Mouse (Mus musculus) urinary bladder, adult 2 months (tissue): ENCODE results near the gene Nacc2. TPM values are rescaled to one million over a fixed set of nuclear protein-coding genes. Genes with fewer than 3 reads are reported as not detected.

Experiments used
- DNase-seq: peaks from one replicate; pipeline ENCODE4 v3.0.0; 2022; ENCODE audit warnings: low spot score
- polyA plus RNA-seq: library from polyadenylated mRNA; depleted of rRNA; stranded (reverse); fragments of >200 nt; gene quantifications from 2 replicates; pipeline ENCODE4 v1.2.3, GENCODE M21; 2012

Gene Nacc2
- polyA plus RNA-seq, 1 experiment, result 43.2 TPM

DNA sequence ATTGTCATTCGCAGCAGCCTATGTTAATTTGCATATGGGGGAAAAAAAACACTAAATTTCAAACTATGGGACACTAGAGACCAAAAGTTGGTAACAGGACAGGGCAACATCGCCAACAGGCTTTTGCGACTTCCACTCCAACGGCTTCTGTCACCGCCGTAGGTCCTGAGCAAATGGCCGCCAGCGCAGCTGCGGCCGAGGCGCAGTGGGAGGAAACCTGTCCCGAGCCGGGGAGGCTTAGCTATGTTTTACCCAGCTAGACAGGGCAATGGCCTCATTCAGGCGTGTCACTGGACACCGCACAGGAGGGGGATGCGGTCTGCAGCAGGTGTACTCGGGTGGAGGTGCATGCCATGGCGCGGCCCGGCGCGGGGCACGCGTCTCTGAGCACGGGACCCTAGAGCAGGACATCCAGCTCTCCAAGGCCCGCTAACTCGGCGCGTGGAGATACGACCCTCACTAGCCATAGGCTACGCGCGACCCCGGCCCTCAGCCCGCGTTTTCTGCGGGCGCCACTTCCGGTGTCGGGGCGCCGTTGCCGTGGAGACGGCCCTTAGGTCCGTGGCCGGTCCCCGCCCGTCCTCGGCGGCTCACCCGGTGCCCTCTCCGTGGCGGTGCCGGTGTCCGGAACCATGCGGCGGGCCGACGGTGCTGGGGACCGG is 16.7 kb upstream of the Nacc2 start:
- no peak for DNase-seq

DNA sequence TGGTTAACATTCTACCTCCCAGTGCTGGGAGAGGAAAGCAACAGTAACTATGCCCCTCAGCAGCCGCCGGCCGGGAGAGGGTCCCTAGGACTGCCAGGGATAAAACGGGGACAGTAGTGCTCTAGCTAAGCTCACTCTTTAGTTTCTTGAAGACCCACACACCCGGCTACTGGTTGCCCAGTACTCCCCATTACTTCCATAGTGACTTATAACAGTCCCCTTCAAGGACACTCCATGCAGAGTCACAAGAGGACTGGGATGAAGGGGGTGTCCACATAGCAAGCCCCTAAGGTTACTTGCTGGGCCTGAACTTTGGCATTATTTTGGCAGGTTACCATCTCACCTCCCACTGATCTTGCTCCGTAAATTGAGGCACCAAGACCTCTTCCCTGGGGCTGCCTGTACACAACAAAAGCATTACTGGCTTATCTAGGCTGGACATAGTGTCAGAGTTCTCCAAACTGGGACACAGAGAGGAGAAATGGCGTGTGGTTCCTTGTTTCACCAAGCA is 16.1 kb upstream of the Nacc2 start:
- DNase-seq, result no peak

DNA sequence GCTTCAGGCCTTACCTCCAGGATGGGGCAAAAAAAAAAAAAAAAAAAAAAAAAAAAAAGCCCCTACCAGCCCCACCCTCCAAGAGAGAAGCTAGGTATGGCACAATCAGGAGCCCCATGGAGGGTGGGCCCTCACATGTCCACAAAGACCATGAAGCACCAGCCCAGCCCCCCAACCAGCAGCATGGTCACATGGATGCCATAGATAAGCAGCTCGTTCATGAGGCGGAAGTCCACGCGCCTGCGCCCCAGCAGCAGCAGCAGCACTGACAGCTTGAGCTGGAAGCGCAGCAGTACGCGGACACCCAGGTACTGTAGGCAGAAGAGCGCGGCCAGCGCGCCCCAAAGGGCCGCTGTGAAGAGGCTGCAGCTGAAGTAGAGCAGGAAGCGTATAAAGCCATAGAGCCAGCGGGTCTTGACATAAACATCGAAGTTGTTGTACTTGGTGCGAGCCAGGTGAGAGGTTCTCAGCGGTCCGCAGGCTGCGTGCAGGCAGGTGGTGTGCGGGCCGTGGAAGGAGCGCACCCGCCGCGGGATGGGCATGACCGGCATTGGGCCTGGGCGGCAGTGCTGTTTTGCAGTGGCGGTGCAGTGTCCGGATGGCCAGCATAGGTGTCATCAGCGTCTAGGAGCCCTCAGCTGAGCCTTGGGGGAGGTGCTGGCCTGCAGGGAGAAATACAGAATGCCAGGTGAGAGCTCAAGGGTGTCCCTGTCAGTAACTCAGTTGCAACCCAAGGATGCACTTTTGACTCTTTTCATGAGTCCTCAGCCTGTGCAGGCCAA is 15.4 kb upstream of the Nacc2 start:
- DNase-seq, result no peak

DNA sequence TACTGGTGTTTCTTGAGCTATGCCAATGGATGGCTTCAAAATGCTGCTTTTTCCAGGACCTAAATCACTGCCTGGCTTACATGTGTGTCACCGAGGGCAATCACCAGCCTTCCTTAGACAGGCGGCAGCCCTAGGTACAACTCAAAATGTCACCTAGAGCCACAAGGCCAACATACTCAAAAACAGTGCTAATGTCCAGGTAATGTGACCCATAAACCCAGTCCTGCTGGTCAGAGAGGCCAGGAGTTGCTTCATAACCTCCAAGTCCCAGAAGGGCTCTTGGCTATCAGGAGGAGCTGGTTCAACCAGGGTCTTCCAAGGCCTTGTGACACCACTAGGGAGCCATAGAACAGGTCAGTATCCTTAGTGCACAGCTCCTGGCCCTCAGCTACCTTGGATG is 11.6 kb upstream of the Nacc2 start:
- DNase-seq, result no peak

DNA sequence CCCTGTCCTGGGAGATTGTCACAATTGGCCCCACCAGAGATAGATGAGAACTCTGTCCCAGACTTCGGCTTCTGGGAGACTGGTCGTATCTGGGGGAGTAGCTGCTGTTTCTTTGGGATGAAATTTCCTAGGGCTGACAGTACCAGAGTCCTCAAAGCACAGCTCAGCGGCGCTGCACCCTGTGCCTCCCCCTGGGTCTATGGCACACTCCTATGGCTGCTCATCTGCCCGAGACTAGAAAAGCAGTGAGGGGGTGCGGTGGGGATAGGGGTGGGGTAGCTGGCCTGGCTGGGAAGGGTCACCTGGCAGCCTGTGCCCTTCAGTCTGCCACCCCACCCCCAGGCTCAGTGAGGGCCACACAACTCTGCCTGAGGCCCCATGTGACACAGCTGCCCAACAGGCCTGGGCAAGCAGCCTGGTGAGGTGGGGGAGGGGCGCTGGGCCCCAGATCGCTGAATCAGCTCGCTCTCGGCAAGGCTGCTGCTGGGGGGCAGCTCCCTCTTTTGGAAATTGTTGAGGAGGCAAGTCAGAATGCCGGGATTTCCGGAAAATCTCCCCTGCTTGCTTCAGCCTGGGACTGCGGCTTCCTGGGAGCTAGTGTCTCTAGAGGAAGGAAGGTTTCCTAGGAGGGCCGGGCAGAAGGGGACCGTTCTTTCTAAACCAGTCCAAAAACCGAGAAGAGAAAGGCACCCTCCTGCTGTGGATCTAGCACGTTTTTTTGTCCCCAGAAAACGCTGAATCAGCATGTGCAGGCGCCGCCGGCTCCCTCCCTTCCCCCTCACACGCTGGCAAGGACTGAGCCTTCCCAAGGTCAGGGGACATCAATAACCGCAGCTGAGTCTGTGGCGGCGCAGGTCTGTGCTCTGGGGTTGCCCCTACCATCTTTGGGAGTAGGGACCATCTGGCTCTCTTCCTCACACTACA is 9.9 kb upstream of the Nacc2 start:
- DNase-seq, result peak; percentile 86

DNA sequence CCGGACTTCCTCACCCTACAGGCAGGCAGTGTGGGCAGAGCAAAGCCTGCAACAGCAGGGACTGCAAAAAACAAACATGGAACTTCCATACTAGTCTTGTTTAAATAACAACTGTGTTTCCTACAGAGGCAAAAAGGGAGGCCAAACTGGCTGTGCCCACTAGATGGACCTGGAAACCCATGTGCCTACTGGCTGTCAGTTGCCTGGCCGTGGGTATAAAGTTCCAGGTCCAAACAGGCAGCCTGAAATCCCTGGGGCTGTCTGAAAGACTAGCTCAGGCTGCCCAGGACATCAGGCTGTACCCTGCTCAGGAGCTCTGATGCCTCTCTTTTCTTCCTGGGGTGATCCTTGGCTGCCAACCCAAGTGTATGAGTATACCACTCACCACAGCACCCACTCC is 8.3 kb upstream of the Nacc2 start:
- no peak for DNase-seq

DNA sequence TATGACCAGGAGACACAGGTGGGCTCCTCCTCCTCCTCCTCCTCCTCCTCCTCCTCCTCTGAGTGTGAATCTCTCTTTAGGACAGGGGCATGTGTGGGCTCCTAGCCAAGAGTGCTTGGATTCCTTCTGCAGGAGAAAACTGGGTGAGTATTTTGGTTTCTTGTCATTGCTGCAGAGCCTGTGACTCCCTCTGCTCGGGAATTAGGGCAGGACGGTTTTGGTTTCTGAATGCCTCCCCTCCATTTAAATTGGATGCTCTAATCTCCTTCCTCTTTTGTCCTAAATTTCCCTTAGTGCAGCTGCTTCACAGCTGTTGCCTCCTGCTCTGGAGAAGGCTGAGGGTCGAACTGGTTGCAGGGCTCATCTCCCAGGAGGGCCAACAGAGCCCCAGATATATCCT is 6.9 kb upstream of the Nacc2 start:
- DNase-seq, result no peak

DNA sequence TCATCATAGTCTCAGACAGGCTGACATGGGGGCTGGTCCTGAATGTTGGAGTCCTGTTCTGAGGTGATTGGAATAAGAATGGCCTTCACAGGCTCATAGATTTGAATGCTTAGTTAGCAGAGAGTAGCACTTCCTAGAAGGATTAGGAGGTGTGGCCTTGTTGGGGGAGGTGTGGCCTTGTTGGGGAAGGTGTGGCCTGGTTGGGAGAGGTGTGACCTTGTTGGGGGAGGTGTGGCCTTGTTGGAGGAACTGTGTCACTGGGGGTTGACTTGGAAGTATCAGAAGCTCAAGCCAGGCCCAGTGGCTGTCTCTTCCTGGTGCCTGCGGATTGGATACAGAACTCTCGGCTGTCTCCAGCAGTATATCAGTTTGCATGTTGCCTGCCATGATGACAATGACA is 6.3 kb upstream of the Nacc2 start:
- no peak for DNase-seq

DNA sequence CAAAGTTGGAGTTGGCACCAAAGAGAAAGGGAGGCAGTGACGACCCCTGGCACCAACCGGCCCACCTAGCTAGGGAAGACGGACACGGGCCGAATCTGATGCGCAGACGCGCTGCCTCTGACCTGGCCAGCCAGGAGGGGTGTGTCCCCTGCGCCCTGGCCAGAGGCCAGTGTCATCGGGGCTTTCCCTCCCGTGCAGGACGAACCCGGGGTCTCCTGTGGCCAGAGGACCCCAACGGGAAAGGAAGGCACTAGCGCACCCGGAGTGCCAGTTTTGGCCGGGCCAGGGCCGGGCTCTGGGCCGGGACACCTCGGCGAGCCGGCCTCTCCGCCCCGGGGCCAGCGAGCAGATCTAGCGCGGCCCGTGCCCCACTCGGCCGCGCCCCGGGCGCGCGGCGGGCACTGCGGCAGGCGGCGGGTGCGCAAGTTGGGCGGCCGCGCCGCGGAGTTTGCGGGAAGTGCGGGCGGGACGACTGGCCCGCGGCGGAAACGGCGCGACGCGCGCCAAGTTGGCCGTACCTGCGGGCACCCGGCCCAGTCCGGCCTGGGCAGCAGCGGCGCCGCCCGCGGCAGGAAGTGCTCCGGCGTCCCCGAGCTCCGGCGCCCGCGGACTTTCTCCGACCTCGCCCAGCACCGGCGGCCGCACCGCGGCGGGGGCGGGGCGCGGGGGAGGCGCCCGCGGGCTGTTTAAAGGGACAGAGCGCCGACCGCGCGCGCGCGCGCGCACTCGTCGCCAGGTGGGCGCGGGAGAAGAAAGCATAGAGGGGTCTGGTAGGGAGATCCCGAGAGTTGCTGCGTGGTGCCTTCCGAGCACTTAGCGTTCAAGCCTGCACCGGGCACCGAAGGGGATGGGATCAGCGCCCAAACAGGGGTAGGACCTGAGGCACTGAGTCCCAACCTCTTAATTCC is 595 bp downstream of the Nacc2 start:
- DNase-seq, result peak; percentile 78

DNA sequence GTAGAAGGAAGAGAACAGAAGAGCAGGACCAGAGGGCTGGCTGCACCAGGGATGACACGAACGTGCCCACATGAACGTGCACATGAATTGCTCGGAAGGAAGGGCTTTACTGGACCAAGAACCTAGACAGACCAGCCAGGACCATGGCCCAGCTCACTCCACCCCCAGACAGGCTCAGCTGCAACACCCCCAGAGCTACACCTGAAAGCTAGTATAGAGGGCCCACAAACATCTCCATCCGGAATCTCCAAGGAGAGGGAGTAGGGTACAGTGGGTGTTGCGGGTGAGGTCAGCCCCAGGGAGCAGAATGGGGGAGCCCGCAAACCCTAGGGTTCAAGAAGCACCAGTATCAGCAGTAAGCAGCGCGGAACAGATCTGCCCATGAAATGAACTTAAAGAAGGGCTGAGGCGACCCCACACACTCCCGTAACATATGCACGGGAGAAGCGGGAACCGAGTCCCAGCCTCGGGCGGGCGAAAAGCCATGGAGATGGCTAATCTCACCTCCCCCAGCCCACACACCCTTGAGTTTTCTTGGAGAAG is 1.4 kb downstream of the Nacc2 start:
- no peak for DNase-seq

DNA sequence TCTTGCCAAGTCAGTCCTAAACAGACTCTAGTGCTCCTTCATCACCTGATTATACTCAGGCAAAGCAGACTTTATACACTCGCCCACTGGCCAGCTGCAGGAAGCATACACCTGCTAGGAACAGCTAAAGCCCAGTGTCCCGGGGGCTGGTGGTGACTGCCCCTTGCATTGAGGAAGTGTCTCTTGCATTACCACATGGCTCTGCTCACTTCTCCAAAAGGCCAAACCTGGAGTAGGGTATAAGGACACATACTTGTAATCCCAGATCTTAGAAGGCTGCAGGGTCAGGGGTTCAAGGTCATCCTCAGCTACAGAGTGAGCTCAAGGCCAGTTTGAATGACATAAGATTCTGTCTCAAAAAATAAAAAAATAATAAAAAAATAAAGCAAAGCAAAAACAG is 3.4 kb downstream of the Nacc2 start:
- no peak for DNase-seq

DNA sequence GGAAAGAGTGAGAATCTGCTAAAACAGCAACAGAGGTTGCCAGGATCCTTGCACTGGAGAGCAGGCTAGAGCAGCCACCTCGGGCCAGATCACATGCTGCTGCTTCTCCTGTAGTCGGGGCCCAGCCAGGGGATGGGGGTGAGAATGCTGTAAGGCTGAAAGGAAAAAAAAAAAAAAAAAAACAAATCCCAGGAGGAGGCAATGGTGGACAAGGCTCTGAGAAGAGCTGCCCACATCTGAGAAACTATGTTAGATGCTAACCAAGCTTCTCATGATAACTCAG is 3.8 kb downstream of the Nacc2 start:
- DNase-seq, result no peak

DNA sequence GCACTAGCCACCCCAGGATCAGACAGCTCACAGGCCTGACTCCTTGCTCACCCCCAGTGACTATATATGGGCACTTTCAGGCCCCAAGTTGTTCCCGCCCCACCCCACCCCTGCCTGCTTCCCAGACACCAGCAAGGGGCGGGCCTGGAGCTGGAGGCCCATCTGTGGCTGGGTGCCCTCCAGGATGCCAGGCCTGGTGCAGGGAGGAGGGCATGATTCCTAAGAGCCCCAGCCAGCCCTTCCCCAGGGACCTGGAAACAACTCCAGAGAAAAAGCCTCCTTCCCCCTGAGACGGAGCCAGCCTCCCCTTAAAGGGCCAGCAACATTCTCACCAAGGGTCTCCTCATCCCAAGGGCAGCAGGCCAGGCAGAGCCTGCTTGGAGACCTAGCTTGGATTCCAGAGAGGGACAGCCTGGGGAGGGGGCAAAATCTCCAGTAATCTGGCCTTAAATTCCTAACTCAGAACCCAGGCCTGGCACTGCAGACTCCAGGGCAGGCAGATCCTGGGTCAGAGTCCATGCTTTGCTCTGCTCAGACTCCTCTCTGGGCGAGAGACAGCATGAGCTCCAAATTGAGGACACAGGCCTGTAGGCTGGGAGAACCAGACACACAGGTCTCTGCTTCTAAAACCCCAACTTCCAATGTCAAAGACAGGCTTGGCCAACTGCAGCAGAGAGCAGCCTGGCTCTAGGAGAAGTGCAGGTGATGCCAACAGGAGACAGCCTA is 4.3 kb downstream of the Nacc2 start:
- no peak for DNase-seq

DNA sequence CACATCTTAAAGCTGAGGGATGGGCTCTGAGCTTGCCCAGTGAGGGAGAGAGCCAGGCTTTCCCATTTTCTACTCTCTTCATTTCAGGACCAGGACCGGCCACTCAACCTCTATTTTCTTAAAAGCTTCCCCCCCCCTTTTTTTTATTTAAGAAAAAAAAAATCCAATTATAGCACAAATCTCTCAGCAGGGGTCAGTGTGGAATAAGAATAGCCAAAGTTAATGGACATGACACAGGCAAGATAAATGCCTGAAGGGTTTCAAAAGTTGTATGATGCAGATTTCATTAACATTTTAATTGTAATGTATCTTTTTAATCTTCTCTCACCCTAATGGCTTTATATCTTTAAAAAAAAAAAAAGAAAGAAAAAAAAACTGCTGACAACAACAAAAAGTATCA is 5.4 kb downstream of the Nacc2 start:
- no peak for DNase-seq

DNA sequence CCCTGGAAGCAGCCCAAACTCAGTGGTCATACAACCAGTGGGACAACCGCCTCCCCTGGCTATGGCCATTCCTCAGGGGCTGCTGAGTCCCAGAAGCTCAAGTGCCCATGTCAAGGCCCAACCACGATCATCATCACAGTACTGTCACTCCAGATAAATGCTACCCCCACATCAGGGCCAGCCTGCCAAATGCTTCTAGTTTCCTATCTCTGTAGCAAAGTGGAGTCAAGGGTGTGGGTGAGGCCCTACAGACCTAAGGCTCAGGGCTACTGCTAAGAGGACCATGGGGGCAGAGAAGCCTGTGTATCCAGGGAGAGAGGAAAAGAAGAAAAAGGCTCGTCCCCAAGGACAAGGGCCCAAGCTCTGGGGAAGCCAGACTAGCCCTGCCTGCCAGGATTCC is 6.5 kb downstream of the Nacc2 start:
- no peak for DNase-seq

DNA sequence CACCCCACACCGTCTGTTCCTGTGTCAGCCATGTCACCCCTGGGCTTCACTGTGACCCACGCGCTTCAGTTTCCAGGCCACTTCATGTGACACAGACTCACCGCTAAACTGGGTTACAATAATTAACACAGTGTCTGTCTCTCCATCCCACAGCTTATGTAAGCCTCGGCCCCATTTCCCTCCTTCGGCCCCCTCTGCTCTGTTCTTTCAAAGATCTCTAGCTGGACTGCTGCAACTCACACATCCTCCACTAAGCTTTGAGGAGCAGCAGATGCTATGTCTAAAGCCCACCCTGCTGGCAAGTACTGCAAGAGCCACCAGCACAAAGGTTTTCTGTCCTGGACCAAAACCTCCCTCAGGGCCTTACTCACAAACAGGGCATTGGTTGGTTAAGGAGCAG is 7.8 kb downstream of the Nacc2 start:
- DNase-seq, result no peak

DNA sequence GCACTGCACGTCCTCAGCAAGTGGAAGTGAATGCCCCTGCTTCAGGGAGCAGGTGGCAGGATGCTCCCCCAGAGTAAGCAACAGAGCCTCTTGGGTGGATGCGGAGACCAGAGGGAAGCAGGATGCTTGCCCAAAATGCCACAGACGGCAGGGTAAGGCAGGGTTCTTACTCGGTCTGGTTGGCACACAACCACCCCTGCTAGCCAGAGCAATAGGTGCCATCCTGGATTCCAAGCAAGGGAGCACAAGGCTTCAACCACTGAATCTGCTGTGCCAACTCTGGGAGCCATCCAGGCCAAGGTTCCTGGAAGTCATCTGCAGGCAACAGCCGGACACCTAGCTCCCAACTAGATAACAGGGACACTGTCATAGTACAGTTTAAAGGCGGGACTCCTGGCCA is 14.8 kb downstream of the Nacc2 start:
- DNase-seq, result no peak

DNA sequence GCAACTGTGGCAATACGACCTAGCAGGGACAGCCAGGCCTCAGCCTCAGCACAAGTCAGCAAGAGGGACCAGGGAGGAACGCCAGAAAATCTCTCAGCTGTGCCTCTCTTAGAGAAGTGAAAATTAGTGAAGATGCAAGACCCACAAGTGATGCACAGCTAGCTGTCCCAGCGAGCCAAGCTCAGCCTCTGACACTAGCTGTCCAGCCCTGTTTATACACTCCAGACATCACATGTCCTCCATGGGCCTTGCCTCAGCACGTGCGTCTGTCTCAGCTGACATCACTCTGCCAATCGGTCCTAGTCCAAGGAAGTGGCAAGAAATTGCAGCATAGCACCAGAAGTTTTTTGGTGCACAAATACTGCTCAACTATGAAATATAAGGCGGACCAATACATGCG is 16.0 kb downstream of the Nacc2 start:
- no peak for DNase-seq

DNA sequence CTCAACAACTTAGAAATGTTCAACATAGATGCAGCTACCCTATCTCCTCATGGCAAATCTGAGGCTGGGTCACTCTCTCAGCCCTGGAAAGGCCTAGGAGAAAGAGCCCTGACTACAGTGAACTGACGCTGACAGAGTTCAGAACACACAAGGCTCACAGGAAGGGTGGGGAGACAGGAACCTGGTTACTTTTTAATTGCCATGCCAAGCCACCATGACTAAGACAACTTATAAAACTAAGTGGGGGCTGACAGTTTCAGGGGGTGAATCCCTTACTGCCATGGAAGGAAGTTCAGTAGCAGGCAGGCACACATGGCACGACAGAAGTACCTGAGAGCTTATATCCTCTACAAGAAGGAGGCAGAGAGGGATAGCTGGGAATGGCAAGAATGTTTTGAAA is 16.8 kb downstream of the Nacc2 start:
- DNase-seq, result no peak

DNA sequence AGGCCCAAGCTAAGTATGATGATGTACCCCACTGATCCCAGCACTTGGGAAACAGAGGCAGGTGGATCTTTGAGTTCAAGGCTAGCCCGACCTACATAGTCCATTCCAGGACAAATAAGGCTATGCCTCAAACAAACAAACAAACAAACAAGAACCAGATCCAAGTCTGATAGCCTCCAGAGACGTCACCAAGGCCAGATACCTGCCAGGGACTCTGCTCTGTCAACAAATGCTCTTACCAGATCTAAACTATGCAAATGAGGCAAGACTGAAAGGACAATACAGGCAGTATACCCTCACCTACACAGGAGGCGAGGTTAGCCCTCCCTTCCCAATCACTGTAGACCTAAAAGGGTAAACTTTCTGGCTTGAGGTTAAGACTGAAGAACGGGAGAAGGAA is 22.7 kb downstream of the Nacc2 start:
- DNase-seq, result peak; percentile 11

DNA sequence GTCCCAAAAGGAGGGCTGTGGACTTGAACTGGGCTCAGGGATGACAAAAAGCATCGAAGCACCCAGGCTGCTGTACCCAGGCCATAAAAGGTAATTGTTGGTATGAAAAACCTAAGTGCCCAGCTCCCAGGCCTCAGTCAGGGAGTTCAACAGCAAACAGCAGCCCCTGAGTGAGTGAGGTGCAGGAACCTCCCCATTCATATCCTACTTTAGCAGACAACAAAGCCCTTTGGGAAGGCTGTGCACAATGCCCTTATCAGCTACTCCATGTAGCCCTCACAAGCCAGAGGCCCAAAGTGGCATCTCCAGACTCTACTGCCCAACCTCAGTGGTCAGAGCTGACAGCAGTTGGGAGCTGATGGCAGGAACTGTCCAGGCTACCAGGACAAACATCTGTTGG is 23.2 kb downstream of the Nacc2 start:
- peak; percentile 11 for DNase-seq
